Mouse (Mus musculus): ENCODE measurements around the gene Tcf7l2. TPM values are rescaled to one million over a fixed set of nuclear protein-coding genes. Genes with fewer than 3 reads are reported as not detected.

The Tcf7l2 gene
- polyA plus RNA-seq, 1 experiment from 2014 or later = 48.9 TPM

GRCm38 (mm10) chr19:55825951-55826507, 84.4 kb downstream of the Tcf7l2 start:
- Histone ChIP-seq H3K36me3 (ENCODE audit: control insufficient read depth, insufficient read depth, low read length) (no peaks in the 10 kb centered on the region), H3K9ac (ENCODE audit: low read depth, low read length) (no peak overlapping the region), H3K4me3 (ENCODE audit: low read depth, low read length) (no peak overlapping the region), H3K9me3 (ENCODE audit: control insufficient read depth, low read length) (no peaks in the 10 kb centered on the region), H3K4me1 (replicated peaks; ENCODE audit: control insufficient read depth, insufficient read depth, low read length) (peaks cover 28% of the 10 kb centered on the region), H3K27ac (ENCODE audit: low read depth, low read length) (no peak overlapping the region), H3K4me2 (no peak overlapping the region), H3K27me3 (replicated peaks; ENCODE audit: control insufficient read depth, insufficient read depth, low read length) (no peaks in the 10 kb centered on the region)
- DNase-seq (ENCODE audit: low spot score) (no peak), ATAC-seq (replicated peaks; ENCODE audit: low FRiP score) (no peak)
- WGBS = 80% methylated on average over 10 of the region's 10 CpGs

DNA sequence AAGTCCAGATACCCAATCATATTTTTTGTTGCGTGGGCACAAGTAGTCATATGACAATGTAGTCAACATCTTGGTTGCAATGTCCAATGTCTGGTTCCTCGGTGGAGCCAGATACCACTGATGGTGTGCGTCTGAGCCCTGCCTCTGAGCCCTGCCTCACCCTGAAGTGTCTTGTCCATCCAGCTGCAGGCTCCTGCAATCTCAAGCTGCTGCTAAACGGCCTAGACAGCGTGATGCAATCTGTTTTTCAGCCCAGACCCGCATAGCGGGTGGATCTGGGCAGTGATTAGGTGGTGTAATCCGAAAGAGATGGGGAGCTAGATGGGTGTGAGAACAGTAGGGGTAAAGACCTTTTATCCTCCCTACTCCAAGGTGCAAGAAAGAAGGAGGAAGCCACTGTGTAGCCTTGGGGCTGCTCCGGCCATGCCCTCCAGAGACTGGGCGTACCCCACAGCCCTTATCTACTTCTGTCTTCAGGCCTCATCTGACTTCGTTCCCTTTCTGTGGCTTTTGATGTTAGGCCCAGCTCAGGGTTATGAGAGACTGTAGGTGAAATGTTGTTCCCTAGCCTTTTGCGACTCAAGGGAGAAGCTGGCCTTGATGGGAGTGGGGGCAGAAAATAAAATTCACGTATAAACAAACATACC, 86.1 kb downstream of the Tcf7l2 start:
- ATAC-seq (replicated peaks; ENCODE audit: low FRiP score) (peak; percentile 64), DNase-seq (ENCODE audit: low spot score) (no peak)
- H3K4me3 ChIP-seq (ENCODE audit: low read depth, low read length) = no peak overlapping the region
- peaks cover 28% of the 10 kb centered on the region for H3K4me1 ChIP-seq (replicated peaks; ENCODE audit: control insufficient read depth, insufficient read depth, low read length)
- no peak overlapping the region for H3K4me2 ChIP-seq
- 56% methylated on average over 13 of the region's 13 CpGs for WGBS
- H3K27me3 ChIP-seq (replicated peaks; ENCODE audit: control insufficient read depth, insufficient read depth, low read length) = no peaks in the 10 kb centered on the region
- H3K9me3 ChIP-seq (ENCODE audit: control insufficient read depth, low read length) = no peaks in the 10 kb centered on the region
- H3K27ac ChIP-seq (ENCODE audit: low read depth, low read length) = no peak overlapping the region
- H3K9ac ChIP-seq (ENCODE audit: low read depth, low read length) = no peak overlapping the region
- H3K36me3 ChIP-seq (ENCODE audit: control insufficient read depth, insufficient read depth, low read length) = no peaks in the 10 kb centered on the region

GRCm38 (mm10) chr19:55830976-55831559, 89.4 kb downstream of the Tcf7l2 start:
- no peak overlapping the region for H3K4me3 ChIP-seq (ENCODE audit: low read depth, low read length)
- no peaks in the 10 kb centered on the region for H3K27me3 ChIP-seq (replicated peaks; ENCODE audit: control insufficient read depth, insufficient read depth, low read length)
- no peak overlapping the region for H3K4me2 ChIP-seq
- H3K9me3 ChIP-seq (ENCODE audit: control insufficient read depth, low read length) = no peaks in the 10 kb centered on the region; the same call in 1 of the 2 replicates
- H3K9ac ChIP-seq (ENCODE audit: low read depth, low read length) = no peak overlapping the region
- H3K27ac ChIP-seq (ENCODE audit: low read depth, low read length) = no peak overlapping the region
- ATAC-seq (replicated peaks; ENCODE audit: low FRiP score) (no peak), DNase-seq (ENCODE audit: low spot score) (no peak)
- WGBS = 88% methylated on average over 9 of the region's 9 CpGs
- H3K36me3 ChIP-seq (ENCODE audit: control insufficient read depth, insufficient read depth, low read length) = no peaks in the 10 kb centered on the region
- peaks cover 14% of the 10 kb centered on the region for H3K4me1 ChIP-seq (replicated peaks; ENCODE audit: control insufficient read depth, insufficient read depth, low read length)

DNA sequence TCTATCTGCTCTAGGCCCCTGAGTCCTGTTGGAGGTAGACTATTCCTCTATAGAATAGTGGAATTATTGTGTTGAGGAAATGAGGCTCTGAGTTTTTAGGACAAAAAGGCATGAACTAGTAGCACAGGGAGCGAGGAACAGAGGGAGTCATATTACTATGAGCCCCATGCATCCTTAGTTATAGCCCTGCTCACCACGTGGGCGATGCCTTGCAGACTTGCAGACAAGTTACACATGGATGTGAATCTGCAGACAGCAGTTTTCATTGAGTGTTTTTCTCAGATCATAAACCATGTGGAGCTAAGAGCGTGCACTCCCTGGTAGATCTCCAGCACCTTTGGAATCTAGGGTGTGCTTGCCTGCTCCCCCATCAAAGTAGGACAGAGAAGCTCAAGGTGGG, 90.5 kb downstream of the Tcf7l2 start:
- no peak for DNase-seq (ENCODE audit: low spot score)
- no peak for ATAC-seq (replicated peaks; ENCODE audit: low FRiP score)
- H3K9me3 ChIP-seq (ENCODE audit: control insufficient read depth, low read length) = no peaks in the 10 kb centered on the region; the same call in 1 of the 2 replicates
- H3K9ac ChIP-seq (ENCODE audit: low read depth, low read length) = no peak overlapping the region
- WGBS = 82% methylated on average over 4 of the region's 4 CpGs
- H3K36me3 ChIP-seq (ENCODE audit: control insufficient read depth, insufficient read depth, low read length) = no peaks in the 10 kb centered on the region
- H3K4me3 ChIP-seq (ENCODE audit: low read depth, low read length) = no peak overlapping the region
- H3K4me1 ChIP-seq (replicated peaks; ENCODE audit: control insufficient read depth, insufficient read depth, low read length) = peaks cover 14% of the 10 kb centered on the region
- H3K27ac ChIP-seq (ENCODE audit: low read depth, low read length) = no peak overlapping the region
- H3K4me2 ChIP-seq = no peak overlapping the region
- H3K27me3 ChIP-seq (replicated peaks; ENCODE audit: control insufficient read depth, insufficient read depth, low read length) = no peaks in the 10 kb centered on the region

DNA sequence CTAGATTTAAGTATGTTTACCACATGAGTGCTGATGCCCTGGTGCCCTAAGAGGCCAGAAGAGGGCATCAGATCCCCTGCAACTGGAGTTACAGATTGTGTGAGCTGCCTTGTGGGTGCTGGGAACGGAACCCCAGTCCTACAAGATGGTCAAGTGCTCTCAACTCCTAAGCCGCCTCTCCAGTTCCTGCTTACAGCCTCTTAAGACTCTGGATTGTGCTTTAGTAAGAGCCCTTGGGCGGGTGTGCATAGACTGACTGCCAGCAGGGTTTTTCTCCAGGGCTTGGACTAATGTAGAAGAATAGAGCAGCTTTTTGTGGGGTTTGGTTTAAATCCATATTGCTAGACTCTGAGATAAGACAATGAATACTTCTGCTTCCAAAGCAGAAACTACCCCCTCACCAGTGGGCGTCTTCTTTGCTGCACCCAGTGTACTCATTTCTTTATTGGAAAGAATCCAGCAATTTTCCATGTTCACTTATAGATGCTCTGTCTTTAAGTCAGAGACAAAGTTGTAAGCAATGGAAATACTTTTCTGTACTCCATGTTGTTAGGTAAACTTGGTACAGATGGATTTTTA, 92.3 kb downstream of the Tcf7l2 start:
- no peak for DNase-seq (ENCODE audit: low spot score)
- peaks cover 12% of the 10 kb centered on the region for H3K4me1 ChIP-seq (replicated peaks; ENCODE audit: control insufficient read depth, insufficient read depth, low read length)
- H3K9me3 ChIP-seq (ENCODE audit: control insufficient read depth, low read length) = no peaks in the 10 kb centered on the region; the same call in 1 of the 2 replicates
- no peak overlapping the region for H3K27ac ChIP-seq (ENCODE audit: low read depth, low read length)
- H3K27me3 ChIP-seq (replicated peaks; ENCODE audit: control insufficient read depth, insufficient read depth, low read length) = no peaks in the 10 kb centered on the region
- no peak overlapping the region for H3K4me3 ChIP-seq (ENCODE audit: low read depth, low read length)
- no peak for ATAC-seq (replicated peaks; ENCODE audit: low FRiP score)
- WGBS = 94% methylated on average over 4 of the region's 4 CpGs
- H3K9ac ChIP-seq (ENCODE audit: low read depth, low read length) = no peak overlapping the region
- H3K36me3 ChIP-seq (ENCODE audit: control insufficient read depth, insufficient read depth, low read length) = no peaks in the 10 kb centered on the region
- no peak overlapping the region for H3K4me2 ChIP-seq

DNA sequence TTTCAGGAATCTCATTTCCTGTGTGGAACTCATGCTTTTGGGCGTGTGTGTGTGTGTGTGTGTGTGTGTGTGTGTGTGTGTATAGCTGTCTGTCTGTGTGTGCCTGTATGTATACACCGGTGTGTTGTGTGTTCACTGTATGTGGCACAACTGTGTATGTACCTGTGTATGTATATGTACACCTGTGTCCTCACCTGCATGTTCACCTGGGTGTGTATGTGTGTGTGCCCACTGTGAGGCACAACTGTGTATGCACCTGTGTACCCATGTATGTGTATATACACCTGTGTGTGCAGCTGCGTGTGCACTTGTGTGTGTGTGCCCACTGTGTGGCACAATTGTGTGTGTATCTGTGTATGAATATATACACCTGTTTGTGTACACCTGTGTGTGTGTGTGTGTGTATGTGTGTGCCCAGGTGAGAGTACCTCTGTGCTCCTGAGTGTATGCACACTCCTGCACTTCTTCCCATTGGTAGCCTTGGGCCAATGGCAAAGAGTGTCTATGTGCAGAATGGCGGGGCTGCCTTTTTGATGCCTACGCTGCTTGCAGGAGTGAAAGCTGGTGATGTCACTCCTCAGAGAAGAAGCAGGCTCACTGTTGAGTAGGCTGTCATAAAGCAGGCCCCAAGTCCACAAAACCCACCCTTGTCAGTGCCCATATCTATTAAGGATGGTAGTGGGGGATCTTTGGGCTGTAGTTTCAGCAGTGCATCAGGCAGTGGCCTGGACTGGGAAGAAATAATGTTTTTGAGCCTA, 95.5 kb downstream of the Tcf7l2 start:
- no peak; the same call in 1 of the 2 replicates for ATAC-seq (replicated peaks; ENCODE audit: low FRiP score)
- H3K4me1 ChIP-seq (replicated peaks; ENCODE audit: control insufficient read depth, insufficient read depth, low read length) = peaks cover 34% of the 10 kb centered on the region
- WGBS = 82% methylated on average over 5 of the region's 5 CpGs

DNA sequence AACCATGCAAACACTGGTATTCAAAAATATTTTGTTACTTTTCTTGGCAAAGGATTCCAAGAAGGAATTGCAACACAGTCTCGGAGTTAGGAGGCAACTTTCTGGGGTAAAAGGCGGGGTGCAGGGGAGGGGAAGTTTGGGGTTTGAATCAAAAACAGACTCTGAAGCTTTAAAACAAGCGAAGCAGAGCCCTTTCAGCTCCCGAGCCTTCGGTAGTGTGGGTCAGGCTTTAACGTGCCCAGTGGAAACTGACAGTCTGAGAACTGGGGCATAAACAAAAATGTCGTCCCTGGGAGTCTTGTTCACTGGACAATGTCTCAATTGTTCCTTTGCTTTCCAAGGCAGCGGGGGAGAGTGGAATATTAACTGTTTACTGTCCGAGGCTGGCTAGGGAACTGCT, 96.3 kb downstream of the Tcf7l2 start:
- Histone ChIP-seq H3K27ac (ENCODE audit: low read depth, low read length) (no peak overlapping the region), H3K27me3 (replicated peaks; ENCODE audit: control insufficient read depth, insufficient read depth, low read length) (no peaks in the 10 kb centered on the region), H3K4me3 (ENCODE audit: low read depth, low read length) (no peak overlapping the region), H3K9me3 (ENCODE audit: control insufficient read depth, low read length) (no peaks in the 10 kb centered on the region; the same call in 1 of the 2 replicates), H3K4me1 (replicated peaks; ENCODE audit: control insufficient read depth, insufficient read depth, low read length) (peaks cover 35% of the 10 kb centered on the region), H3K4me2 (no peak overlapping the region), H3K36me3 (ENCODE audit: control insufficient read depth, insufficient read depth, low read length) (no peaks in the 10 kb centered on the region), H3K9ac (ENCODE audit: low read depth, low read length) (no peak overlapping the region)
- ATAC-seq (replicated peaks; ENCODE audit: low FRiP score) (no peak), DNase-seq (ENCODE audit: low spot score) (no peak)
- WGBS = 53% methylated on average over 9 of the region's 9 CpGs

More for the DNA sequence above, 95.5 kb downstream of the Tcf7l2 start:
- DNase-seq (ENCODE audit: low spot score) = no peak
- no peak overlapping the region for H3K4me2 ChIP-seq
- H3K36me3 ChIP-seq (ENCODE audit: control insufficient read depth, insufficient read depth, low read length) = no peaks in the 10 kb centered on the region
- no peak overlapping the region for H3K4me3 ChIP-seq (ENCODE audit: low read depth, low read length)
- no peak overlapping the region for H3K9ac ChIP-seq (ENCODE audit: low read depth, low read length)
- no peak overlapping the region for H3K27ac ChIP-seq (ENCODE audit: low read depth, low read length)
- H3K27me3 ChIP-seq (replicated peaks; ENCODE audit: control insufficient read depth, insufficient read depth, low read length) = no peaks in the 10 kb centered on the region
- H3K9me3 ChIP-seq (ENCODE audit: control insufficient read depth, low read length) = no peaks in the 10 kb centered on the region; the same call in 1 of the 2 replicates

DNA sequence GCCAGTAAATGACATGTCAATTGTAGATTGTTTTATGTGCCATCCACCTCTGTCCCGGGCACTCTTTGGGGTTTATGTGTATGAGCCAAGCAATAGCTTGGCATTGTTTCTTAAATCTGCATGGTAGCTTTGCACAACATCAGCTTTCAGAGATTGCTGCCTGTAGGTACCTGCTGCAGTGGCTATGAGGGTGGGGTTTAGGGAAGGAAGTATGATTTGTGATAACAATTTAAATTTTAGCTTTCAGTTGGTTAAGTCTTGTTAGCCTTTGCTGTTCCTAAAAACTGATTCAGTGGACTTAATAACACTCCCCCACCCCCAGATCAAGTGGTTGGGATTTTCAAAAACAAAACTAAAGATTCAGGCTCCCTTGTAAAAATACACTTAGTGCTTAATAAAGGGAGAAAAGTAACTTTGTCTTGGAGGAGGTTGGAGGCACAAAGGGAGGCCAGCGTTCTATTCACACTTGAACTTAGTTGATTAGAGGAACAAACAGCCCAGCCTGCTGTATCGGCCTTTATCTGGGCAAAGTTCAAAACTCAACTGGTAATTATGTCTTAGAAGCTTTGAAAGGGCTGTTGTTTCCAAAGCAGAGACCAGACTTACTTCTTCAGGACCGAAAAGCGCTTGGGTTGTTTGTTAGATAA, 96.9 kb downstream of the Tcf7l2 start:
- Histone ChIP-seq H3K4me3 (ENCODE audit: low read depth, low read length) (no peak overlapping the region), H3K9me3 (ENCODE audit: control insufficient read depth, low read length) (no peaks in the 10 kb centered on the region; the same call in 1 of the 2 replicates), H3K27me3 (replicated peaks; ENCODE audit: control insufficient read depth, insufficient read depth, low read length) (no peaks in the 10 kb centered on the region), H3K27ac (ENCODE audit: low read depth, low read length) (peak overlapping the region; percentile 56; the same call in 1 of the 2 replicates), H3K4me1 (replicated peaks; ENCODE audit: control insufficient read depth, insufficient read depth, low read length) (peaks cover 35% of the 10 kb centered on the region), H3K36me3 (ENCODE audit: control insufficient read depth, insufficient read depth, low read length) (no peaks in the 10 kb centered on the region), H3K4me2 (peak overlapping the region; percentile 36), H3K9ac (ENCODE audit: low read depth, low read length) (no peak overlapping the region)
- 53% methylated on average over 5 of the region's 5 CpGs for WGBS
- DNase-seq (ENCODE audit: low spot score) (no peak), ATAC-seq (replicated peaks; ENCODE audit: low FRiP score) (no peak)

All from liver, embryonic 11.5 days (tissue).